Mouse (Mus musculus) midbrain, embryonic 16.5 days (tissue): ENCODE measurements at regions not wholly inside any gene's neighbourhood (a gene's known extent, or its start where the extent isn't known, plus 50 kb on each side); places are given as distances from the start of the nearest gene placed in this dataset.

Experiments used
- ATAC-seq: fragments of 200-750 bp; cut with Nextera tagmentation; 2 replicates; pipeline ENCODE4 v1.8.0; 2017; ENCODE audit warnings: moderate TSS enrichment
- H3K27ac ChIP-seq: fragments of 300-500 bp; sonication (generic); 2 replicates; pipeline ENCODE4 v1.5.1; 2014; ENCODE audit warnings: mild to moderate bottlenecking, low read length, mixed read lengths
- H3K27me3 ChIP-seq: fragments of 300-500 bp; sonication (generic); 2 replicates; pipeline ENCODE4 v1.6.1; 2014; ENCODE audit warnings: low read depth, low read length, mixed read lengths; ENCODE audit not compliant: control insufficient read depth, insufficient read depth
- H3K36me3 ChIP-seq: fragments of 300-500 bp; sonication (generic); 2 replicates; pipeline ENCODE4 v1.6.1; 2014; ENCODE audit warnings: mild to moderate bottlenecking, low read length, moderate library complexity, mixed read lengths; ENCODE audit not compliant: control insufficient read depth, insufficient read depth
- H3K4me1 ChIP-seq: fragments of 300-500 bp; sonication (generic); 2 replicates; pipeline ENCODE4 v1.6.1; 2014; ENCODE audit warnings: mild to moderate bottlenecking, low read length, mixed read lengths; ENCODE audit not compliant: control insufficient read depth, insufficient read depth
- H3K4me2 ChIP-seq: fragments of 300-500 bp; sonication (generic); 2 replicates; pipeline ENCODE4 v1.6.1; 2014; ENCODE audit warnings: mild to moderate bottlenecking, low read length, mixed read lengths
- H3K4me3 ChIP-seq: fragments of 300-500 bp; sonication (generic); 2 replicates; pipeline ENCODE4 v1.5.1; 2014; ENCODE audit warnings: low read depth, mild to moderate bottlenecking, low read length, moderate library complexity, mixed read lengths
- H3K9ac ChIP-seq: fragments of 300-500 bp; sonication (generic); 2 replicates; pipeline ENCODE4 v1.6.1; 2014; ENCODE audit warnings: low read depth, low read length, mixed read lengths
- H3K9me3 ChIP-seq: fragments of 300-500 bp; sonication (generic); replicated peaks from 2 replicates; pipeline ENCODE4 v1.6.1; 2014; ENCODE audit warnings: mild to moderate bottlenecking, low read length, mixed read lengths; ENCODE audit not compliant: control insufficient read depth, poor library complexity, severe bottlenecking
- WGBS: fragments of 180-500 bp; shearing (Covaris S2); extraction: QIAGEN DNeasy Blood & Tissue Kit; methylation state at CpG from one replicate; pipeline ENCODE4 v1.1.7; 2014; 5-methylcytosine and 5-hydroxymethylcytosine counted together

DNA sequence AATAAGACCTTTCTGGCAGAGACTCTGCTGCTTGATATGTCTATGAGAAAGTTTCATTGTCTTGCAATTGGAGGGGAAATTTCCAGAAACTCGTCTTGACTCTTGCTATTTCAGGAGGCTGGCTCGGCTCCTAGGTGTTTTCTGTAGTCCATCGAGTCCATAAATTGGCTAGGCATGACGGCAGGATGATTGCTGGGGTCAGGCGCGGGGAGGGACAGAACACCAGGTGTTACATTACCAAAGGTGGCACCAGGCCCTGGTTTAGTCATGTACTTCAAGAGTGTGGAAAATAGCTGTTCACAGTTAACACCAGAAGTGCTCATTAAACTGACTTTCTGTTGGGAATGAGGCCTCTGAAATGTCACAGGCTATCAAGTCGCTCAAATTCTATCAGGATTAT lies 151.7 kb downstream of the Tex36 start:
- Histone ChIP-seq H3K27ac (no peak overlapping the region), H3K4me2 (no peak overlapping the region), H3K4me1 (no peaks in the 10 kb centered on the region), H3K4me3 (no peak overlapping the region), H3K36me3 (no peaks in the 10 kb centered on the region), H3K9me3 (no peaks in the 10 kb centered on the region), H3K9ac (no peak overlapping the region), H3K27me3 (no peaks in the 10 kb centered on the region)
- WGBS: 85% methylated on average over 7 of the region's 7 CpGs
- no peak for ATAC-seq

DNA sequence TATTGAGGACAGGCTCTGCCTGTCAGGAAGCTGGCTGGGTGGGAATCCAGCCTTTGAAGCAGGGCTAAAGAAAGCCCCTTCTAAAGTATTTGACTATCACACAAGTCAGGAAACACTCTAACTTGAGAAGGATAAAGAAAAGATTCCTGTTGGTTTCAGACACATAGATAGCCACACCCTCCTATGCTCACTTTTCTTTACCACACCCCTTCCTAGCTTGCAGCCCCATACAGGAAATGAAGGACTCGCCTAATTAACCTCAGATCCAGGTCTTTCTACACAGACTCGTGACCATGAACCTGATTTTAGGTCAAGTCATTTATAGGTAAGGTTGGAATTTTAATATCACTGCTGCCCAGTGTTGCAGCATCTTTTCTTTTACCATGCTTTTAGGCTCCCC lies 154.9 kb downstream of the Tex36 start:
- Histone ChIP-seq H3K9ac (no peak overlapping the region), H3K27me3 (no peaks in the 10 kb centered on the region), H3K27ac (no peak overlapping the region), H3K9me3 (no peaks in the 10 kb centered on the region), H3K4me3 (no peak overlapping the region), H3K4me2 (no peak overlapping the region), H3K4me1 (no peaks in the 10 kb centered on the region), H3K36me3 (no peaks in the 10 kb centered on the region)
- WGBS: 66% methylated on average over 2 of the region's 2 CpGs
- no peak for ATAC-seq

DNA sequence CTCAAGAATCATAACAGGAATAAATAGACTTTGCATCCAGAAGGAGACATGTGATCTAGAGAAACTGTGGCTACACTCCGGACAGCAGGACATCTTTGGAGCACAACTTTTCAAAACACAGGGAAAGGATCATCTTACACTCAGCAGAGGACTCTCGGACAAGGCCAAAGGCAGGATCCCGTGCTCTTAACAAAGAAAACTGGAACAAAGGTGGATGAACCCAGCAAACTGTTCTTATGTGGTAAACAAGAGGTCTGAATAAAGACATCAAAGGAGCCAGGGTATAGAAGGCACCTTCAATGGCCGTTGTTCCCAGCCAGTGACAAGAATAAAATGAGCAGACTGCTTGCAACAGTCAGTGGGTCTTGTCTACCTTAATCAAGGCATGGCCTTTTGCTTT lies 160.3 kb downstream of the Tex36 start:
- Histone ChIP-seq H3K4me3 (no peak overlapping the region), H3K27ac (peak overlapping the region; percentile 67), H3K27me3 (no peaks in the 10 kb centered on the region), H3K9ac (no peak overlapping the region), H3K4me2 (no peak overlapping the region), H3K36me3 (no peaks in the 10 kb centered on the region), H3K9me3 (no peaks in the 10 kb centered on the region), H3K4me1 (peaks cover 20% of the 10 kb centered on the region)
- no peak for ATAC-seq
- 11% methylated on average over 4 of the region's 4 CpGs for WGBS

DNA sequence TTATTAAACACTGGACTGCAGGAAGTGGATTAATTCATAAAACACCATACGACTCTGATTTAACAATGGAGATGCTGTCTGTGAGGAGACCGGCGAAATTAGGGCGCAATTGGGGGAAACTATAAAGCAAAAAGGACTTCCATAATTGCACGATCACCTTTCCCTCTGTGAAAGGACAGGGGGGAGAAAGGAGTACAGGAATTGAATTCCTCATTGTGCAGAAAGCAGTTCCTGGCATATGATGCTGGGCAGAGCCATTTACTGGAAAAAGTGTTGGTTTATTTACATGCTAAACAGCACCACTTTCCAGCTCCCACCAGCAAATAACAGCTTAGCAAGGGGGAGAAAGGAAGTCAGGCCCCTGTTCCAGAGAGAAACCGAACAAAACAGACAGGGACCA lies 160.8 kb downstream of the Tex36 start:
- Histone ChIP-seq H3K9ac (no peak overlapping the region; the same call in 1 of the 2 replicates), H3K4me3 (no peak overlapping the region), H3K4me2 (peak overlapping the region; percentile 47), H3K27ac (peak overlapping the region; percentile 67), H3K36me3 (no peaks in the 10 kb centered on the region), H3K27me3 (no peaks in the 10 kb centered on the region), H3K9me3 (no peaks in the 10 kb centered on the region), H3K4me1 (peaks cover 20% of the 10 kb centered on the region)
- whole genome bisulfite sequencing: 27% methylated on average over 6 of the region's 6 CpGs
- ATAC-seq: no peak

DNA sequence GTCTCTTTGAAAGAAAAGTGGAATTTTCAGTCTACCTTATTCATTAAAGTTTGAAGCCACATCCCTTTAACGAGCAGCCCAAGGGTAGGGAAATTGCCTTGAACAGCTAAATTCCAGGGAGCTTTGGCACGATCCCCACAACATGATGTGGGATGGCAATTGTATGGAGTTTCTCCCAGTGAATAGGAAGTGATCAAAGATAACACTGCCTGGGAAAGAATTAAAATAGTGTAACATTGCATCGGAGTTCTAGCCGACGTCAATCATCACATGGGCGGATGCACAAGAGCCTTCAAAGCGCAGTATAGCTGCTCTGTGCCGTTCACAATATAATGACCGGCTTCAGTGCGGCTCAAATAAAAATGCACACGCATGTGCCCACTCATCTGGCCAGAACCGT lies 161.2 kb downstream of the Tex36 start:
- 11% methylated on average over 12 of the region's 12 CpGs for WGBS
- H3K9me3 ChIP-seq: no peaks in the 10 kb centered on the region
- peak overlapping the region; percentile 5 for H3K27ac ChIP-seq
- no peak overlapping the region; the same call in 1 of the 2 replicates for H3K9ac ChIP-seq
- peaks cover 20% of the 10 kb centered on the region for H3K4me1 ChIP-seq
- H3K4me2 ChIP-seq: peak overlapping the region; percentile 47
- no peak overlapping the region; the same call in 1 of the 2 replicates for H3K4me3 ChIP-seq
- no peaks in the 10 kb centered on the region for H3K36me3 ChIP-seq
- peak; percentile 60; the same call in 1 of the 2 replicates for ATAC-seq
- no peaks in the 10 kb centered on the region for H3K27me3 ChIP-seq

DNA sequence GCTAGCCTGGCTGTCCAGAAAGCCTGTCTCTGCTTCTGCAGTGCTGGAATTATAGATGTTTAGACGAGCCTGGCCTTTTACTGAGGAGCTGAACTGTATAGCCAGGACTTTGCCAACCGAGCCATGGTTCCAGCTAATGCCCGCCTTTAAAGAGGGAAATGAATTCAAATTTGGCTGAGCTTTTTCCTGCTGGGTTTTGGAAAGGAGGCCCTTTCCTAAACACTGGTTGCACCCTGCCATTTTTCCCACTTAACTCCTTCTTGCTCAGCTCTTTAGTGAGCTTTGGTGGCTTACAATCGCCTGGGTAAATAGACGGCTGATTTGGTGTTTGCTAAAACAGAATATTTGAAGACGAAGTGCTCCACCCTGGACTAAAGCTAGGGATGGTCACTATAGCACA lies 161.9 kb downstream of the Tex36 start:
- Histone ChIP-seq H3K4me1 (peaks cover 20% of the 10 kb centered on the region), H3K4me3 (no peak overlapping the region), H3K27me3 (no peaks in the 10 kb centered on the region), H3K36me3 (no peaks in the 10 kb centered on the region), H3K27ac (peak overlapping the region; percentile 5; the same call in 1 of the 2 replicates), H3K9me3 (no peaks in the 10 kb centered on the region), H3K4me2 (no peak overlapping the region), H3K9ac (0 out of 2 replicates have a peak overlapping the region, but pooled peaks have one; percentile 7)
- ATAC-seq: no peak
- 43% methylated on average over 6 of the region's 6 CpGs for WGBS

DNA sequence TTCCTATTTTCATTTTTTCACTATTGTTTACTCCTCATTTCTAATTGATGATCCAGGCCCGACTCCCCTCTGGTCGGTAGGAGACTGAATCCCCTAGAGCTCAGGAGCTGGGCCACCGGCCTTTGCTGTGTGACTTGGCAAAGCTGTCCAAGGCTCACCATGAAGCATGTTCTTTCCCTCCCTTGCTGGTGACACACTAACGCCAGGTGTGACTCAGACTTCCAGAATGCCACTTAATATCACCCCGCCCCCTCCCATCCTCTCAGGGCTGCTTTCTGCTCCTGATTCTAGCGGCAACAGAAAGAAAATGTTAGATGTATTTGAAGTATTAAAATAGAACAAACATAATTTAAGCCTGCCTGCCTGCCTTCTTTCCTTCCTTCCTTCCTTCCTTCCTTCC lies 163.3 kb downstream of the Tex36 start:
- no peak overlapping the region for H3K27ac ChIP-seq
- no peaks in the 10 kb centered on the region for H3K36me3 ChIP-seq
- WGBS: 40% methylated on average over 6 of the region's 6 CpGs
- no peak for ATAC-seq
- no peak overlapping the region for H3K4me2 ChIP-seq
- H3K9me3 ChIP-seq: no peaks in the 10 kb centered on the region
- no peak overlapping the region for H3K4me3 ChIP-seq
- H3K9ac ChIP-seq: no peak overlapping the region
- H3K4me1 ChIP-seq: peaks cover 20% of the 10 kb centered on the region
- no peaks in the 10 kb centered on the region for H3K27me3 ChIP-seq

DNA sequence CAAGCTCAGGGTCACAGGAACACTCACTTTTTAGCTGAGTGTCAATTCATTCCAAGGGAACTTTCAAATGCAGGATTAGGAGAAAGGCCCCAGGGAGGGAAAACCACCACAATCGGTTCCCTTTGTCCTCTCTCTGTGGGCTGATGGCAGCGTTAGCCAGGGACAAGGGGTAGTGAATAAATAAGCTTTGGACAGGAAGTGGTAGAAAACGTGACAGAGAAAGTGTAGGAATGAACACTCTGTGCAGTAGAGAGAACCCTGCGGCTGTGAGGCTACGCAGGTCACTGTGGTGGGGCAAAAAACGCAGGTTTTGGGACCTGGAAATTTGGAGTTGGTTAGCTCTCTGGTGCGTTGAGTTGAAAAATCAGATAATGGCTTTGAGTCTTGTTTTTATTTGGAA lies 164.1 kb downstream of the Tex36 start:
- ATAC-seq: 0 out of 2 replicates have a peak, but pooled peaks have one; percentile 39
- H3K4me1 ChIP-seq: peaks cover 20% of the 10 kb centered on the region
- H3K27me3 ChIP-seq: no peaks in the 10 kb centered on the region
- 7% methylated on average over 7 of the region's 7 CpGs for WGBS
- no peak overlapping the region for H3K4me2 ChIP-seq
- no peaks in the 10 kb centered on the region for H3K9me3 ChIP-seq
- H3K27ac ChIP-seq: no peak overlapping the region
- no peak overlapping the region for H3K9ac ChIP-seq
- no peaks in the 10 kb centered on the region for H3K36me3 ChIP-seq
- no peak overlapping the region for H3K4me3 ChIP-seq

DNA sequence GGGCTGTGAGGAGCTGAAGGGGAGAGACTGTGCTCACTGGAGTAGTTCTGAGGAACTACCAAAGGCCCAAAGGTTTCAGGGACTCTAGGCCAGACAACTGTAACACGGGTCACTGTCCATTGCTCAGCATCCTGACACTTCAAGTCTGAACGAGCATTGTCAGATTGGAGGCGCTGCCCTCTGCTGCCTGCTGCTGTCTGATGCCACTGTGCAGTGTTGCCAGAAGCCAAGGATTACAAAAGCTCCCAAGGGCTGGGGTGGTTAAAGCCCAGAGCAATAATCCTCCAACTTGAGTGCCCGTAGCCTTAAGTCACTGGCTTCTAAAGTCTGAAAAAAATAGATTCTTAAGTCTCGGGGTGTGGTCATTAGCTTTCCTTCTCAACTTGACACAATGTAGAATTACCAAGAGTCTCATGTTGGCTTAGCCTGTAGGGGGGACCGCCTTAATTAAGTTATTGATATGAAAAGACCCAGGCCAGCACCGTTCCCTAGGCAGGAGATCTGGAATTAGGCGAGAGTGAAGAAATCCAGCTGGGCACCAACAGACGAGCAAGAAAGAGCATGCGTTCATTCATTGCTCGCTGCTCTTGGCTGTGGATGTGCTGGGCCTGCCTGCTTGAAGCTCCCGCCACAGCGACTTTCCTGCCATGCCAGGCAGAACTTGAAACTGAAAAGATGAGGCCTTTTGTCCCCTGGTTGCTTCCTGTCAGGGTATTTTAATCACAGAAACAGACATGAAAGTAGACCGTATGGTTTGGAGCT lies 166.2 kb downstream of the Tex36 start:
- peaks cover 8% of the 10 kb centered on the region for H3K4me1 ChIP-seq
- no peaks in the 10 kb centered on the region for H3K27me3 ChIP-seq
- no peaks in the 10 kb centered on the region for H3K9me3 ChIP-seq
- no peak overlapping the region for H3K4me2 ChIP-seq
- no peak overlapping the region for H3K4me3 ChIP-seq
- no peaks in the 10 kb centered on the region for H3K36me3 ChIP-seq
- ATAC-seq: no peak
- H3K27ac ChIP-seq: no peak overlapping the region
- WGBS: 36% methylated on average over 14 of the region's 14 CpGs
- no peak overlapping the region for H3K9ac ChIP-seq
